Mouse (Mus musculus): ENCODE results near the gene Prss27.
A peak's percentile ranks its signal among the peaks of the same experiment; 100 is the strongest.

Gene Prss27

DNA sequence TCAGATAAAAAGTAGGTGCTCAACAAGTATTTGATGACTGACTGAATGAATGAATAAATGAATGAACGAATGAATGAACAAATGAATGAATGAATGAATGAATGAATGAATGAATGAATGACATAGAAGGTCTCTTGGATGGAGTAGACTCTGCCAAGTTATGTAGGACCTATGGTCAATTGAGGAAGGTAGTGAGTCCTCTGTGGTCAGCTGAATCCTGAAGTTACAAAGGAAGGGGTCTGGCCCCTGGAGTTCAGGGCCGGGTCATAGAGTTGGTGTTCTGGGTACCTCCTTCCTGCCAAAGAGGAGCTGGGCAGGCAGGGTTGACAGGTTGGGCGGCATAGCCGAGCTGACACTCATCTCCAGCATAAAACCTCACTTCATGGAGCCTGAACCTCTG is at the start of gene Prss27:
Gene Prss27, plus strand, starts transcription at position 301 of the 400 bp plus-strand sequence.
- no peak for DNase-seq (ENCODE audit: low read depth in 1 of 2, low spot score in 2 of 2)

DNA sequence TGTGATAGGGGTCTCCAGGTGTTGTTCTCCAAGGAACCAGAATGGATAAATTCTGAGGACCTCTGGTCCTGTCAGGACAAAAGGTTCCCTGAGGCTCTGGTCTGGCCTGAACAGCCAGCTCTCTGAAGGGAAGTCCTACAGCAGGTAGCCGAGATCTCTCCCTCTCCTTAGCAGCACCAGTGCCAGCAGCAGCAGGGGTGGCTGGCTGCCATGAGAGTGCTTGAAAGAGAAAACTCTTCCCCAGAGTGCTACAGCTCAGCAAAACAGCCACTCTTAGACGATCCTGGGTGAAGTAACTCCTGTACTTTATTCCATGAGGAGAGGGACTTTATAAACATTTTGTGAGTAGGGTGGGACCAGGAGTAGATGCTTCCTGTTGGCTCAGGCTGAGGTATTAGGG is 48.1 kb upstream of the Prss27 start:
- DNase-seq (ENCODE audit: low read depth in 1 of 2, low spot score in 2 of 2) = no peak

DNA sequence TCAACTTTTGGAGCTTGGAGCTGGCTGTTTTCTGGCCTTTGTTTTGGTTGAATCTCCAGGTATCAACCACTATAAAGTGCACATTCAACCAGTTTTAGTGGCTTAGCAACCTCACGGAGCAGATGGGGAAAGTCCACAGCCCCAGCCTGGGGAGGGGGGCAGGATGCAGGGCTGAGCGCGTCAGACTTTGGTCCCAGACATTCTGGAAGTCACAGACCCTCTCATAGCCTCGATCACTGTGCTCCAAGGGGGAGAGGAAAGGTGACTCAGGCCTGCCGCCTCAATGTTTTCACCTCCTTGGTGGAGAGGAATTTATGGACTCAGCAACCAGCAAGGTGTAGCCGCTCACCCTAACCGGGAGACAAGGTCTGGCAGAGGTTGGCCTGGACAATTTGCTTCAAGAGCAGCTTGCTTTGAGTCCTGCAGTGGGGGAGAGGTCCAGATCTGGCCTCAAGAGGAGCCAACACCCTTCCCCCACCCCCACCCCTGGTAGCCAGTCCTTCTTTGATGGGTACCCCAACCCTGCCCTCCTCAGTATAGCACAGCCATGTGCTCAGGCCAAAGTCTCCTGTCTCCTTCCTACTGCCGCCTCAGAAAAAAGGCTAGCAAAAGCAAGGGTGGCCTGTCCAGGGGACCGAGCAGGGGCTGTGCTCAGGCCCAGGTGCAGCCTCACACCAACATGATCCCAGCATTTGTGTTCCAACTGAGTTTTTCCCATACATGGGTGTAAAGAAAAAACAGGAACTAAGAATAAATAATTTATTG is 45.0 kb upstream of the Prss27 start:
- DNase-seq (ENCODE audit: low read depth in 1 of 2, low spot score in 2 of 2) = no peak

DNA sequence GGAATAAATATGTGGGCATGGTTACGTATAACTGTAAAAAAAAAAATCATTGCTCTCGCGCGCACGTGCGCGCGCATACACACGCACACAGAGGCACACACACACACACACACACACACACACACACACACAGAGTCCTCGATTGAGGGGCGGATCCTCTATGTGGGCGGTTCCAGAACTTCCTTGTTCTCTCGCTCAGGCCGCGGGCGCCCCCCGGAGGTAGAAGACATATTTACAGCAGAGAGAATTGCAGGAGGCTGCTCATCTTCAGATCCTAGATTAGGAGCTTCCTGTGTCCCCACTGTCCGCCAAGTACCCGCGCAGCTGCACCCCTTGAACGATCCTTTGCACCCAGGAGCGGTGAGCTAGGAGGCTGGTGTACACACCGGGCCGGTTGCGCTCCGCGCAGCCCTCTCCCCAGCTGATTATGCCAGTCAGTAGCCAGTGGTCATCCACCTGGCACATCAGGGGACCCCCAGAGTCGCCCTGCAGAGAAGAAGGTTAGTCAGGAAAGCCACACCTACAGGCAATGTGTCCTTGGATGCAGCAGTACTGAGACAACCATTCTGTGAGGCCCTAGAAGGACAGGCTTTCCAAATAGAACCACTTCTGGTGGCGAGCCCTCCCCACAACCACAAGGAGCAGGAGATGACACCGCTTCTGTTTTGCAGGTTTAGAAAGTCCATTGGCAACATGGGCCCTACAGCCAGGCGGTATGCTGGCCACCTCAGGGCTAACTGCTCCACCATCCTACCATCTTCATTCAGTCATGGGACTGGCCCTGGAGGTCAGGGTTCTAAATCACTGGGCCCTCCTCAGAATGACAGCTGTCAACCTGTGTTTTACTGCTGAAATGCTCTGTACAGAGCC is 44.1 kb upstream of the Prss27 start:
- DNase-seq (ENCODE audit: low read depth in 1 of 2, low spot score in 2 of 2) = peak; percentile 84 to 93

DNA sequence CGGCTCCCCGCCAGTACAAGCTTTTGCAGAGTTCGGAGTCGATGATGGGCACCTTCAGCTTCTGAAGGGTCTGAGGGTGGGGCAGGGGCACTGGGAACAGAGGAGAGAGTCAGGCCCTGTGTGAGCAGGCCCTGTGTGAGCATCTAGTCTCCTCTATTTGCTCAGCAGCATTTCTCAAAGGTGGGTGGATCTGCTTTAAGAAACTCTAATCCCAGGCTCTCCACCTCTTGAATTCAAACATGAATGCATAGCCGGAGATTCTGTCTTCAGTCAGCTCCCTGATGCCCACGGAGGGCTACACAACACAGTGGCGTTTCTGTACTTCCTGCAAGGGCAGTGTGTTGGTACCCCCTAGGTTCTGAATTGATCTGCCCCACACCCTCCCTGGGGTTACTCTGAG is 43.3 kb upstream of the Prss27 start:
- DNase-seq (ENCODE audit: low read depth in 1 of 2, low spot score in 2 of 2) = no peak

DNA sequence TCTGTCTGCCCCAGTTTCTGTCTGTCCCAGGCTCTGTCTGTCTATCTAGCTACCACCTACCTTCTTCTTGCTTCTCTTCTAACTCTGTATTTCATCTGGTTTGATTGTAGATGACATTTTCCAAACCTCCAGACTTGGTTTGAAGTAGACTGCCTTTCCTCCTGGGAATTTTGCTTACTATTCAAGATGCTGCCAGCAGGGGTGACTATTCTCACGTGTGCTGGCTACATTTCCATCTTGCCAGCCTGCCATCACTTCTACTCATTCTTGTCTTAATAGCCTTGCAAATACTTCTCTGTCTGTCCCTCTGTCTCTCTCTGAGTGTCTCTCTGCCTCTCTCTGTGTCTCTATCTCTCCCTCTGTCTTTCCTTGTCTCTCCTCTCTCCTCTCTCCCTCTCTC is 42.5 kb upstream of the Prss27 start:
- DNase-seq (ENCODE audit: low read depth in 1 of 2, low spot score in 2 of 2) = no peak

DNA sequence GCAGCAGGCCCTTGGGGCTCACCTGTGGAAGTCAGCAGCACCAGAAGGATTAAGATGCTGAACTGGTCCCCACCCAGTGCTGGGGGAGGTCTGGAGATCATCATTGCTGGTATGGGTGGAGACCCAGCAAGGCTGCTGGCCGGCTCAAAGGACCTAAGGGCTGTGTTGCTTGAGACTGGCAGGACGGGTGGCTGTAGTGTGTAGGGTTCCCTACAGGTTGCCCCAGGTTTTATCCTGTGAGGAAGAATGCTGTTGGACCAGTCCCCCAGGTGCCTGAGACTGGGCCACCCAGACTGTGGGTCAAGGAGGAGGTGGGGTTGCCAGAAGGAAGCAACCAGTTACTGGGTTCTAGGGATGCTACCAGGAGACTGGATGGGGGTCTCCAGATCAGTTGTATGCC is 40.0 kb upstream of the Prss27 start, which contains the start of gene Prss22:
Gene Prss22, minus strand, starts transcription at position 200 of the 400 bp plus-strand sequence.
- no peak for DNase-seq (ENCODE audit: low read depth in 1 of 2, low spot score in 2 of 2)

DNA sequence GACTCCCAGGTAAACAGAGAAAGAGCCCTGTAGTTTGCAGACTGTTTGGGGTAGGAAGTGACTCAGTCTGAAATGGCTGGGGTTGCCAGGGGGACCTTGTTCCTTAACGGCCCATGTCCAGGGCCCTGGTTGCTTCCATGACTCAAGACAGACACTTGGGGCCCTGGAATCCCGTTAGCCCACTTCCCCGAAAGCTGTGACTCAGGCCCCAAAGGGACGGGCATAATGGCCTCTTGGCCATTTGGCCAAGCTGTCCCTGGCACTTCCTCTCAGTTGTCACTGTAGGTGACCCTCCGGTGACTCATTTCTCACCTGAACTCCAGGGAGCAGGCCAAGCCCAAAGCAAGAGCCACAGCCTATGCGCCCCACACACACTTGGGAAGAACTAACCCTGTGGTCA is 39.6 kb upstream of the Prss27 start:
- peak in 1 of 2 experiments; percentile 26 for DNase-seq (ENCODE audit: low read depth in 1 of 2, low spot score in 2 of 2)

DNA sequence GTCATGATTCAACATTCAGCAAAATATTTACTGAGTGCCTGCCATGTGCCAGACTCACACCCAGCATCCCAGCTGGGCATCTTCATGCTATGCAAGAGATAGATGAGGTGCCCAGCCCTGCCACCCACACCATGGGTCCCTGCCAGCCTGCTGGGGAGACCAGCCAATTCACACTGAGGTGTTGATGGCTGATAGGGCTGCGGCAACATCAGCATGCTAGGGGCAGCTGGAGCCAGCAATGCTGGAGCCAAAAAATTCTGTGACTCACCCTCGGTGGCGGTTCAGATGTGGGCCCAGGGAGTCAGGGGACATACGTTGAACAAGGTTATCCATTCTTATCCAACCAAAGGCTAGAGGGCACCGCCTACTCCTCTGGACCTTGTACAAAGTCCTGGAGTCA is 37.5 kb upstream of the Prss27 start:
- no peak for DNase-seq (ENCODE audit: low read depth in 1 of 2, low spot score in 2 of 2)

DNA sequence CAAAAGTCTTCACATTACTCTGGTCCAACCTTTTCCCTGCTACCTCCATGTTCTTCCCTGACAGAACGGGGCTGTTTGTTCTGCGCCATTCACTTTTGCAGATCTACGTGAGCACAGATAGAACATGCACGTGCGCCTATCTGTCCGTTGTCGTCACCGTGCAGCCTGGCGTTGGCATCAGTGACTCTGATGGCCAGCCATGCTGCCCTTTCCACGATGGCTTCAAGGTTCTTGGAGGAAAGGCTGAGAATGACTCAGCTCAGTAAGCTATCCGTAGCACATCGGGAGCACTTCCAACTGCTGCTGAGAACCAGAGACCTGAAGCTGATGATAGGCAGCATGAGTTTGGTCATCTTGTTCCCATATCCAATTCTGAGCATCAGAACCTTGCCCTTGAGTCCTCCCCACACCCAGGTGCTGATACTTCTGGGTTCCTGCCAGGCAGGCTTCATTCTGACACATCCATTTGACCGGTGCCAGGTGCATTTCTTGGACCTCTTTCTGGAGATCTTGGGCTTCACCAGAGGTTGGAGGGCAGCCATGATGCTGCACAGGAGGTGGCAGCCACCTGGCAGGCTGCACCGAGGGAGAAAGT is 33.8 kb upstream of the Prss27 start:
- no peak for DNase-seq (ENCODE audit: low read depth in 1 of 2, low spot score in 2 of 2)

DNA sequence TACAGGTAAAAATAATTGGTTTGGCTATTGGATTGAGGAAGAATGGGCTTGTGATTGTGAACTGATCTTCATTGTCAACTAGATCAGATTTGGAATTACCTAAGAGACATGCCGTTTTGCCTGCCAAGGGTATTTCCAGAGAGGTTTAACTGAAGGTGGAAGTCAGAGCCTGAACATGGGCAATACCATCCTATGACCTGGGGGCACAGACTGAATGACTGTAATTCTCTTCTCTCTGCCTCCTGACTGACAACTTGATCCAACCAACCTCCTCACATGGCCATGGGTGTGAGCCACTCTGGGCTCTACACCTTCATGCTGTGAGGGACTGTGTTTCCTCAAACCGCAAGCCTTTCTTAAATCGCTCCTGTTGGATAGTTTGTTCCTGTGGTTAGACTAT is 32.9 kb upstream of the Prss27 start:
- no peak for DNase-seq (ENCODE audit: low read depth in 1 of 2, low spot score in 2 of 2)

DNA sequence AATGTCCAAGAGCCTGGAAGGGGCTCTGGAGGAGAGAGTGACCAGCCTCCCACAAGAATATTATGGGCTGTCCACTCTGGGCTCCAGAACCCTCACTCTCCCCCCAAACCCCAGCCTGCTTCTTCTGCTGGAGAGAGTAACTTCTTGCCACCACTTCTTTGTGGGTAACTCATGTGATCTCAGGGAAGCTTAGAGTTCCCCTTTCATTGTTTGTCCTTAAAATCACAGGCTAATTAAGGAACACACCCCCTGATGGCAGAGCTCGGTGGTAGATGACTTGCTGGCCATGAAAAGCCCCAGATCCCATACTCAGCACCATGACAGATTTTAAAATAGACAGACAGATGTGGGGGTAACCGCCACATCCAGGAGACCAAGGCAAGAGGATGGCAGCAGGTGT is 31.0 kb upstream of the Prss27 start:
- peak in 1 of 2 experiments; percentile 33 for DNase-seq (ENCODE audit: low read depth in 1 of 2, low spot score in 2 of 2)

DNA sequence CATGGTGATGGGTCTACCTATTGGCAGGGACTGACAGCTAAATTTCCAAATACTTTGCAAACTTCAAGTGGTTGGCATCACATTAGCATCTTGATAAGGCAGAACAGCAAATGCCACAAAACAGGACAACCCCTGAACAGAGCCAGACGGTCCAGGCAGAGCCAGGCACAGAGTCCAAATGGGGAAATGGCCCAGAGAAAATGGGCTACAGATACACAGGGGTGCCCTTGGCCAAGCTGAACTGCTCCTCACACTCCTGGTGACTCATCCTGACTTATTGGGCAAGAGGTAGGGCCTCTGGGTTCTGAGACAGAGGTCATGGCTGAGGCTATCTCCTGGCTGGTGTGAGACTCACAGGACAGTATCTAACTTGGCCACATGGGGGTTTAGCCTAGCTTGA is 30.6 kb upstream of the Prss27 start:
- DNase-seq (ENCODE audit: low read depth in 1 of 2, low spot score in 2 of 2) = peak; percentile 83 to 90

DNA sequence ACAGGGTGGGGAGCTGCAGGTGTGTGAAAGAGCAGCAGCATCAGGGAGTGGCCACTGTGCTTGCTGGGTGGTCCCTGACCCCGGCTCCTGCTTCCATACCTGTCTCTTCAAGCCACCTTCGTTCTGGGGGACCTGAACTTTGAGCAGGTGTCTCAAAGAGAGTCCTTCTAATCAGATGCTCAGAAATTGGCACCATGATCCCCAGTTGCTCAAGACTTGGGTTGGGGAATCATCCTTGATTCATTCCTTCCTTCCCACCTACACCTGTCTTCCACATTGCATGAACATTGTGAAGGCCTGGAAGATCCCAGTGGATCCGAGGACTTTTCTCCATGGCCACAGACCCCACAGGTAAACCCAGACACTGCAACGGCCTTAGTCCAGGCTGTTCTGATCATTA is 29.8 kb upstream of the Prss27 start:
- DNase-seq (ENCODE audit: low read depth in 1 of 2, low spot score in 2 of 2) = no peak

DNA sequence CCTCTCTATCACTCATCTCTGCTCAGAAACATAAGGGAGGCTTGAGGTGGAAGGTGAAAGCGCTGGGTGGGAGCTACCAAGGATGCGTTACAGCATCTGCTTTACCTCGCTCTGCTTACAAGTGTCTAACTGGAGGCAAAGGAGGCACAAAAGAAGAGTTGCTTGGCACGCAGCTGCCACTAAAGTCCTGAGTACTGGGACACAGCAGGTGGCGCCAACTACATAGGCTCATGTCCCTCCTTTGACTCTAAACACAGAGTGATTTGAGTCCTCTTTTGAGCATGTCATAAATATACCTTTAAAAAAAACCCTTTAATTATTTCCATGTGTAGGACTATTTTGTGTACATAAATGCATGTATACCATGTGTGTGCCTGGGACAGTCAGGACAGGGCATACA is 28.3 kb upstream of the Prss27 start:
- no peak for DNase-seq (ENCODE audit: low read depth in 1 of 2, low spot score in 2 of 2)

DNA sequence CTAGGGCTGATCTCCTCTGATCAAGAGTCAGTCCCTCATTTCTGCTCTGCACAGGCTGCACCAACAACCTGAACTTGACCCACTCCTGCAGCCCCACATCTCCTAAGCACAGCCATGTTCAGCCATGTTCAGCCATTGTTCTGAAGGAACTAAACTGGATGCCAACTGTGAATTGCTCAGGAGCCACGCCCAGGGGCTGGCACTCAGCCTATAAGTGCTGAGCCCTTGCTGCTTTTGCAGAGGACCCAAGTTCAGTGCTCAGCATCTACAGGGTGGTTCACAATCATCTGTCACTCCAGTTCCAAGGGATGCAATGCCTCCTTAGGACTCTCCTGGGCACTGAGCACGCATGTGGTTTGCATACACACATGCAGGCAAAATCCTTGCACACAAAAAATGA is 25.0 kb upstream of the Prss27 start:
- no peak for DNase-seq (ENCODE audit: low read depth in 1 of 2, low spot score in 2 of 2)

DNA sequence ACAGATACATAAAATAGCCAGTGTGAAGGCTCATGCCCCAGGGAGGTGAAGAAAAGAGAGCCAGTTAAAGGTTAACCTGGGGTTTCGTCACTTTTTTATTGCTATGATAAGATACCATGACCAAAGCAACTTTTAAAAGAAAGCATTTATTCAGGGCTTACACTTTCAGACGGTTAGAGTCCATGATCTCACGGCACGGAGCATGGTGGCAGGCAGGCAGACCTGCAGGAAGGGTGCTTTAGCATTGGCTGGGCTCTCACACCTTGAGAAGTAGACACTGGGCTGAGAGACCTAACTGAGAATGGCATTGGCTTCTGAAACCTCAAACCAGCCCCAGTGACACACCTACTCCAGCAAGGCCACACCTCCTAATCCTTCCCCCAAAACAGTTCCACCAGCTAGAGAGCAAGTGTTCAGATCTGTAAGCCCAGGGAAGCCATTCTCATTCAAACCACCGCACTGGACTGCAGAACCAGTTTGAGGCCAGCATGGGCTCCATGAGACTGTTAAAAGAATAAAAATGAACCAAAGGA is 23.4 kb upstream of the Prss27 start:
- no peak for DNase-seq (ENCODE audit: low read depth in 1 of 2, low spot score in 2 of 2)

DNA sequence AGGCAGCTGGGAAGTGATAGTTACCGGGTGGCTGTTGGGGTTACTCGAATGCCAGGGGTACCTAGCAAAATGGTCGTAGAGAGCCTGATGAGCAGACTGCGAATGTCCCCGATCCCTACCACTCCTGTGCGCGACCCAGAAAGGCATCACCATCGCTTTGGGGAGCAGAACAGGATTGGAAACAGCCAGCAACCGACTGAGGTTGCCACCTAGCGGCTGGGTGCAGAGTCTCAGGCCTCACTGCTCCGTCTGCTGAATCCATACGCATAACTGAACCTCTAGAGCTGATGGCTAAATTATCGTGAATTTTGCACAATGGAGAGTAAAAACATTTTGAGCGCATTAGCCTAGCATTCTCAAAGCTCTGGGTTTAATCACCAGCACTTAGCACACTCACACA is 22.2 kb upstream of the Prss27 start:
- peak in 1 of 2 experiments; percentile 27 for DNase-seq (ENCODE audit: low read depth in 1 of 2, low spot score in 2 of 2)

DNA sequence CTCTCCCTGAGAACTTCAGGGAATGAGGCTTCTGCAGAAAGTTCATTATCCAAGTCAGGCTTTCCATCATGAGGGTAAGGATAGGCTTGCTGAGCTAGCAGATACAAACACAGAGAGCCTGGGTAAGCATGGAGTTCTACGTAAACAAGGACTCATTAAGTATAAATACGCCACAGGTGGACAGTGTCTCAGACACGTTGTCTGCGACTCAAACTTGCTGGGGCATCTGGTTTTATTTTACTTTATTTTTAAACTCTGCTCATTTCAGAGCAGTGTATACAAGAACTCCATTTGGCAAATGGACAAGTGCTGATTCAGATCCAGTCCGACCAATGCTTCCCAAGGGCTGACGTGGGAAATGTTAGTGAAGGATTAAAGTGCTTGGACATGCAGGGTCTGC is 17.2 kb upstream of the Prss27 start:
- DNase-seq (ENCODE audit: low read depth in 1 of 2, low spot score in 2 of 2) = no peak

DNA sequence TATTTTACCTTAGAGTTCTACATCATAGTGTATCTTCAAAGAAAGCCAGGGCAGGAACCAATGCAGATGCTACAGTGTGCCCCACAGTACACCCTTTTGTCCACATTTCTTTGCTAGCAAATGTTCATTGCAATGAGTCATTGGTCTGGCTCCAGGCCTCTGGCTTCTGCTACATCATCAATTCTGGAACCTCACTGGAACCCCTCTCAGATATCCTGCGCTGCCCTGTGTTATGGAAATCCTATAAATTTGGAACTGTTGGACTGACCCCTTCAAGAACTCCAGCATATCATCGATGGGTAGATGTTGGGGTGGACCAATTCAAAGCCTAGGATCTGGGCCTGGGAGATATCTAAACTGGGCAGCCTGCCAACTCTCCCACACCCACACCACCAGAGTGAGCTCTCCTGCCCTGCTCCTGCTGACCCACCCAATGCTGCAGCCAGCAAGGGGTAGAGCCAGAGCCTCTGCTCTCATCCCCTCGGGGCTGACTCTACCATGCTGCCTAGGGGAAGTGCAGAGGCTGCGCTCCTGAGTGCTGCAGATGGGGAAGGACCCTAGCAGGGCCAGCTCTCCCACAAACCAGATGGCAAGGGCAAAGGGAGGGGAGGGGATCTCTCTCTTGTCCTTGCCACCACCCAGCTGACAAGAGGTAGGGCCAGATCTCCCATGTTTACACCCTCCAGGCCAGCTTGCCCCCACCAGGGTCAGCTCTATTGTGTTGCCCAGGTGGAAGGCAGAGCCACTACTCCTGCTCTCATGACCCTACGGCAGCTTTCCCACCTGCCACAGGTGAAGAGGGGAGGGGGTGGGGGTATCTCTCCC is 16.4 kb upstream of the Prss27 start:
- DNase-seq (ENCODE audit: low read depth in 1 of 2, low spot score in 2 of 2) = no peak

DNA sequence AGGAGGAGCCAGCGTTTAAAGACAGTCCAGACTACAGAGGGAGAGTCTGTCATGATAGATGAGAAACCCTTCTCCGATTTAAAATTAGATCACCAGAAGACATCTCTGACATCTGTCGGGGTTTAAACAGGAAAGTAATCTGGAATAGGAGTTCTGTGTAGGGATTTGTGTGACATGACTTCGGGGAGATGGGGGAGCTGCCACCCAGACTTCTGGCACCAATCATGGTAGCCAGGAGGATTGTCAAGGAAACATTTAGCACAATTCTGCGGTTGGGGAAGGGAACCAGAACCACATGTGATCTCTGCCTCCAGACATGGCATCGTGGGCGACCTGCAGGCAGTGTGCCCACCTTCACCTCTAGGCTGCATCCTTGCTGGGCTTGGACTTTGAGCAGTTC is 8.5 kb upstream of the Prss27 start:
- DNase-seq (ENCODE audit: low read depth in 1 of 2, low spot score in 2 of 2) = no peak
